In genomic region chr5:105691645-105692044, GRCm38 (mm10) we compare ENCODE assay signal across 9 mouse cellular contexts. TPM values are rescaled to one million over a fixed set of nuclear protein-coding genes. Genes with fewer than 3 reads are reported as not detected.
DNase-seq lines count a peak whose midpoint lies in the region; ATAC-seq and TF ChIP-seq lines count a peak whose summit lies in the region.
"Had no signal": no experiment of that assay in that cellular context is flagged by ENCODE, and none has a peak within 500 bp of the region (broad histone marks: within the 10 kb centered on the region; RNA-seq: fewer than 3 reads in every experiment).

No protein-coding gene starts in this region.

- H3K36me3 ChIP-seq in kidney, adult 2 months (ENCODE audit: control insufficient read depth, insufficient read depth, low read length) = no peaks in the 10 kb centered on the region
- H3K36me3 ChIP-seq in kidney, embryonic 14.5 days (ENCODE audit: control insufficient read depth, insufficient read depth, low read length) = no peaks in the 10 kb centered on the region
- no peaks in the 10 kb centered on the region for H3K36me3 ChIP-seq in small intestine, adult 2 months (ENCODE audit: control insufficient read depth, insufficient read depth, low read length)
- no peaks in the 10 kb centered on the region for H3K36me3 ChIP-seq in forebrain, embryonic 16.5 days (ENCODE audit: control insufficient read depth, insufficient read depth)
- H3K36me3 ChIP-seq: lung, embryonic 15.5 days; neural tube, embryonic 13.5 days had no signal

- no peak overlapping the region for H3K27ac ChIP-seq in kidney, adult 2 months (ENCODE audit: insufficient read depth, low read depth, low read length)
- no peak overlapping the region for H3K27ac ChIP-seq in kidney, embryonic 14.5 days (ENCODE audit: low read depth, low read length)
- no peak overlapping the region for H3K27ac ChIP-seq in small intestine, adult 2 months (ENCODE audit: insufficient read depth, low read depth, low read length)
- H3K27ac ChIP-seq in forebrain, embryonic 16.5 days (ENCODE audit: low read length) = no peak overlapping the region
- H3K27ac ChIP-seq: lung, embryonic 15.5 days; neural tube, embryonic 13.5 days had no signal

- H3K4me3 ChIP-seq in kidney, adult 2 months (ENCODE audit: insufficient read depth, low read depth, low read length) = no peak overlapping the region
- H3K4me3 ChIP-seq in kidney, embryonic 14.5 days (ENCODE audit: low read length) = no peak overlapping the region
- no peak overlapping the region for H3K4me3 ChIP-seq in small intestine, adult 2 months (ENCODE audit: low read depth, low read length)
- H3K4me3 ChIP-seq in forebrain, embryonic 16.5 days (replicated peaks; ENCODE audit: low read length) = no peak overlapping the region
- H3K4me3 ChIP-seq: lung, embryonic 15.5 days; neural tube, embryonic 13.5 days had no signal

- no peak for TF ChIP-seq POLR2A in kidney, adult 2 months (IDR thresholded peaks at IDR 0.05; ENCODE audit: low read depth, low read length)
- no peak for TF ChIP-seq POLR2A in small intestine, adult 2 months (IDR thresholded peaks at IDR 0.05; ENCODE audit: low read depth, low read length)

- ATAC-seq in kidney, embryonic 14.5 days (ENCODE audit: low FRiP score, low TSS enrichment) = no peak
- no peak for ATAC-seq in forebrain, embryonic 16.5 days

- no peaks in the 10 kb centered on the region for H3K4me1 ChIP-seq in kidney, adult 2 months (ENCODE audit: control insufficient read depth, insufficient read depth, low read length)
- H3K4me1 ChIP-seq in kidney, embryonic 14.5 days (ENCODE audit: control insufficient read depth, insufficient read depth, low read length) = no peaks in the 10 kb centered on the region
- peaks cover 16% of the 10 kb centered on the region for H3K4me1 ChIP-seq in small intestine, adult 2 months (ENCODE audit: control insufficient read depth, insufficient read depth, insufficient read length, low read length)
- H3K4me1 ChIP-seq in forebrain, embryonic 16.5 days (replicated peaks; ENCODE audit: control insufficient read depth, insufficient read depth, low read length) = no peaks in the 10 kb centered on the region
- H3K4me1 ChIP-seq: neural tube, embryonic 13.5 days had no signal

- H3K9me3 ChIP-seq in kidney, embryonic 14.5 days (ENCODE audit: control insufficient read depth, low read length) = no peaks in the 10 kb centered on the region
- H3K9me3 ChIP-seq in forebrain, embryonic 16.5 days (ENCODE audit: control insufficient read depth, low read length) = no peaks in the 10 kb centered on the region
- H3K9me3 ChIP-seq: lung, embryonic 15.5 days; neural tube, embryonic 13.5 days had no signal

- peak; percentile 44 for DNase-seq in kidney, adult 2 months
- peak; percentile 54 for DNase-seq in CD4-positive helper T cell, adult 2 months (ENCODE audit: low read depth, low spot score)
- DNase-seq in T-cell, adult 2 months (ENCODE audit: low spot score) = peak; percentile 56
- DNase-seq in left cerebral cortex, postnatal 4 days = no peak

- H3K4me2 ChIP-seq in kidney, embryonic 14.5 days (replicated peaks; ENCODE audit: low read depth, low read length) = no peak overlapping the region
- H3K4me2 ChIP-seq in forebrain, embryonic 16.5 days (ENCODE audit: low read length) = no peak overlapping the region
- H3K4me2 ChIP-seq: lung, embryonic 15.5 days; neural tube, embryonic 13.5 days had no signal

- H3K9ac ChIP-seq in kidney, embryonic 14.5 days (ENCODE audit: low read depth, low read length) = no peak overlapping the region
- H3K9ac ChIP-seq in forebrain, embryonic 16.5 days (replicated peaks; ENCODE audit: low read depth, low read length) = no peak overlapping the region
- H3K9ac ChIP-seq: lung, embryonic 15.5 days; neural tube, embryonic 13.5 days had no signal

- peak; percentile 44 for TF ChIP-seq CTCF in kidney, adult 2 months (conservative IDR thresholded peaks at IDR 0.05; ENCODE audit: insufficient read depth, insufficient read length, low read depth, low read length)
- TF ChIP-seq CTCF in small intestine, adult 2 months (IDR thresholded peaks at IDR 0.05; ENCODE audit: extremely low read depth, insufficient read length, insufficient replicate concordance, low read depth, low read length) = 0 out of 2 replicates have a peak, but pooled peaks have one; percentile 3

- 92% methylated on average over 7 of the region's 7 CpGs for WGBS in kidney, adult 2 months
- WGBS in kidney, embryonic 14.5 days = 84% methylated on average over 7 of the region's 7 CpGs
- WGBS in small intestine, adult 2 months = 87% methylated on average over 7 of the region's 7 CpGs
- 88% methylated on average over 7 of the region's 7 CpGs for WGBS in forebrain, embryonic 16.5 days

- intact Hi-C loops in left cerebral cortex, postnatal 4 days (cut with DNase I) = loop anchor here (10.0 kb wide), 1 partner anchor 93 kb away; no protein-coding TSS in a partner anchor

- no peaks in the 10 kb centered on the region for H3K27me3 ChIP-seq in kidney, adult 2 months (replicated peaks; ENCODE audit: control insufficient read depth, insufficient read depth, low read length)
- H3K27me3 ChIP-seq in kidney, embryonic 14.5 days (ENCODE audit: control insufficient read depth, insufficient read depth, low read length) = no peaks in the 10 kb centered on the region
- H3K27me3 ChIP-seq in small intestine, adult 2 months (ENCODE audit: control insufficient read depth, insufficient read depth, low read length) = no peaks in the 10 kb centered on the region
- no peaks in the 10 kb centered on the region for H3K27me3 ChIP-seq in forebrain, embryonic 16.5 days (replicated peaks; ENCODE audit: control insufficient read depth, insufficient read depth, low read length)
- H3K27me3 ChIP-seq: lung, embryonic 15.5 days; neural tube, embryonic 13.5 days had no signal

RNA-seq across cellular contexts. Expression of gene Lrrc8d, which starts 8.1 kb away (rescaled TPM):
- 34.4 and 35.4 TPM in 2 replicates for polyA plus RNA-seq in kidney, adult 2 months (2012; rRNA removed)
- 22.7 and 42.1 TPM in 2 replicates for polyA plus RNA-seq in kidney, embryonic 14.5 days (2014; fragmentation: Nextera tagmentation; extraction: Ambion mirVana)
- 10.4 and 16.6 TPM in 2 replicates for polyA plus RNA-seq in small intestine, adult 2 months (2012; rRNA removed)
- total RNA-seq in left cerebral cortex, postnatal 4 days (2021) = 10 to 100 TPM; 60.2 to 62.3 TPM
- 37.5 and 40.8 TPM in 2 replicates for polyA plus RNA-seq in forebrain, embryonic 16.5 days (2015; fragmentation: Nextera tagmentation; extraction: Ambion mirVana)
